ENCODE assay signal across 9 mouse cellular contexts in the genomic region with DNA sequence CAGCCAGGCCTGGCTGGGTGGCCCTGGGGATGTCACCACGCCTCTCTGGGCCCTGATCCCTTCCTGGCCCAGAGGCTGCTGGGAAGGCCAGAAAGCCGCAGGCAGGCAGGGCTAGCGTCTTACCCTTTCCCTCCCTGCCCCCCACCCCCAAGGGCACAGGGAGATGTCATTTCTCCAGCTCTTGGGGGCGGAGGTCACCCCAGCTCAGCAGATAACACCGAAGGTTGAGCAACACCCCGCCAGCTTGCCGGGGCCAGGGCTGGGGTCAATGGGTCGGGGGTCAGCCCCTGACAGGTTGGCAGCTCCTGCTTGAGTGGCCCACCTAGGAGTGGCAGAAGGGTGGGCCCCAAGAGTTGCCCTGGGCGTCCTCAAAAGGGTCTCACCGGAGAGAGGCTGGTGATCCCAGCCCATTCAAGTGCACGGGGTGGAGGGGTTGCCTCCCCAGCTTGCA. TPM values are rescaled to one million over a fixed set of nuclear protein-coding genes. Genes with fewer than 3 reads are reported as not detected.
DNase-seq lines count a peak whose midpoint lies in the region; ATAC-seq and TF ChIP-seq lines count a peak whose summit lies in the region.
"Had no signal": no experiment of that assay in that cellular context is flagged by ENCODE, and none has a peak within 500 bp of the region (broad histone marks: within the 10 kb centered on the region; RNA-seq: fewer than 3 reads in every experiment).

No protein-coding gene starts in this region.

- H3K79me2 ChIP-seq in liver, adult 2 months (ENCODE audit: control insufficient read depth, insufficient read depth, low read length), result peaks cover 13% of the 10 kb centered on the region

- H3K9ac ChIP-seq in kidney, embryonic 16.5 days (replicated peaks; ENCODE audit: low read length), result no peak overlapping the region
- no peak overlapping the region for H3K9ac ChIP-seq in kidney, embryonic 14.5 days (ENCODE audit: low read depth, low read length)
- peak overlapping the region; percentile 92 for H3K9ac ChIP-seq in liver, adult 2 months (ENCODE audit: low read depth, low read length)

- H3K4me1 ChIP-seq in kidney, embryonic 16.5 days (ENCODE audit: insufficient read depth, low read length), result peaks cover 19% of the 10 kb centered on the region
- peaks cover 9% of the 10 kb centered on the region; the same call in 1 of the 2 replicates for H3K4me1 ChIP-seq in kidney, embryonic 14.5 days (ENCODE audit: control insufficient read depth, insufficient read depth, low read length)
- peaks cover 4% of the 10 kb centered on the region; the same call in 1 of the 2 replicates for H3K4me1 ChIP-seq in liver, adult 2 months (ENCODE audit: control insufficient read depth, insufficient read depth, low read length)

- no peak overlapping the region for H3K4me3 ChIP-seq in kidney, embryonic 16.5 days (ENCODE audit: low read length)
- no peak overlapping the region for H3K4me3 ChIP-seq in kidney, embryonic 14.5 days (ENCODE audit: low read length)
- H3K4me3 ChIP-seq in liver, adult 2 months (ENCODE audit: insufficient read depth, low read depth, low read length), result peak overlapping the region; percentile 61

- 64% methylated on average over 11 of the region's 11 CpGs for WGBS in kidney, embryonic 16.5 days
- WGBS in kidney, embryonic 14.5 days, result 51% methylated on average over 11 of the region's 11 CpGs
- WGBS in liver, adult 2 months, result 22% methylated on average over 11 of the region's 11 CpGs

- H3K9me3 ChIP-seq in kidney, embryonic 16.5 days (ENCODE audit: low read length), result no peaks in the 10 kb centered on the region
- no peaks in the 10 kb centered on the region for H3K9me3 ChIP-seq in kidney, embryonic 14.5 days (ENCODE audit: control insufficient read depth, low read length)

- TF ChIP-seq CTCF in liver, adult 2 months (IDR thresholded peaks at IDR 0.05; ENCODE audit: low read depth, low read length), result 0 out of 2 replicates have a peak, but pooled peaks have one; percentile 2

- peak; percentile 77 for DNase-seq in 416B (ENCODE audit: low read depth)
- peak; percentile 62 to 72 for DNase-seq in adrenal gland, adult 18-20 months (ENCODE audit: low spot score in 2 of 2)
- DNase-seq in liver, adult 2 months (ENCODE audit: extremely low read depth, low read depth, low spot score), result peak; percentile 93
- DNase-seq in frontal cortex, postnatal 14 days (ENCODE audit: low spot score in 2 of 2), result no peak
- DNase-seq in layer of hippocampus, postnatal 10 days (ENCODE audit: low spot score in 2 of 2), result no peak
- DNase-seq in left cerebral cortex, adult 9 months (ENCODE audit: low spot score in 2 of 2), result no peak
- DNase-seq: cerebellum, adult 8-10 months had no signal

- no peak overlapping the region for H3K27ac ChIP-seq in kidney, embryonic 16.5 days (ENCODE audit: low read length)
- no peak overlapping the region for H3K27ac ChIP-seq in kidney, embryonic 14.5 days (ENCODE audit: low read depth, low read length)
- peak overlapping the region; percentile 94 for H3K27ac ChIP-seq in liver, adult 2 months (replicated peaks; ENCODE audit: insufficient read depth, low read depth, low read length)

- TF ChIP-seq POLR2A in liver, adult 2 months (IDR thresholded peaks at IDR 0.05; ENCODE audit: extremely low read depth, insufficient read depth, low read length), result no peak

- no peaks in the 10 kb centered on the region for H3K36me3 ChIP-seq in kidney, embryonic 16.5 days (ENCODE audit: insufficient read depth, low read length)
- no peaks in the 10 kb centered on the region for H3K36me3 ChIP-seq in kidney, embryonic 14.5 days (ENCODE audit: control insufficient read depth, insufficient read depth, low read length)
- peaks cover 2% of the 10 kb centered on the region; the same call in 1 of the 2 replicates for H3K36me3 ChIP-seq in liver, adult 2 months (ENCODE audit: control insufficient read depth, insufficient read depth, low read length)

- H3K27me3 ChIP-seq in kidney, embryonic 16.5 days (ENCODE audit: insufficient read depth, low read length), result 0 out of 2 replicates have a peak, but pooled peaks cover 3% of the 10 kb centered on the region
- peaks cover 7% of the 10 kb centered on the region; the same call in 1 of the 2 replicates for H3K27me3 ChIP-seq in kidney, embryonic 14.5 days (ENCODE audit: control insufficient read depth, insufficient read depth, low read length)
- H3K27me3 ChIP-seq in liver, adult 2 months (ENCODE audit: control insufficient read depth, insufficient read depth, low read length), result no peaks in the 10 kb centered on the region

- no peak overlapping the region for H3K4me2 ChIP-seq in kidney, embryonic 16.5 days (replicated peaks; ENCODE audit: low read depth, low read length)
- H3K4me2 ChIP-seq in kidney, embryonic 14.5 days (replicated peaks; ENCODE audit: low read depth, low read length), result no peak overlapping the region

- ATAC-seq in kidney, embryonic 16.5 days (ENCODE audit: low FRiP score, low TSS enrichment), result 0 out of 2 replicates have a peak, but pooled peaks have one; percentile 0
- no peak for ATAC-seq in kidney, embryonic 14.5 days (ENCODE audit: low FRiP score, low TSS enrichment)

RNA-seq across cellular contexts. Expression of a gene that starts 1.0 kb away (rescaled TPM):
- polyA plus RNA-seq in kidney, embryonic 16.5 days (2015; fragmentation: Nextera tagmentation; extraction: Ambion mirVana), result 0.34 and 0.45 TPM in 2 replicates
- polyA plus RNA-seq in kidney, embryonic 14.5 days (2014; fragmentation: Nextera tagmentation; extraction: Ambion mirVana), result 7.7 and 8.3 TPM in 2 replicates
- total RNA-seq in adrenal gland, adult 18-20 months (2021), result 100 to 1,000 TPM; 433 to 502 TPM
- total RNA-seq in liver, adult 2 months (2014; rRNA removed), result 125 and 147 TPM in 2 replicates
- polyA plus RNA-seq in liver, adult 2 months (2012; rRNA removed), result 200 and 210 TPM in 2 replicates
- total RNA-seq in layer of hippocampus, postnatal 10 days (2021), result 10 to 100 TPM; 12.2 to 13.6 TPM

RNA-seq across cellular contexts. Expression of a gene that starts 1.9 kb away (rescaled TPM):
- polyA plus RNA-seq in kidney, embryonic 16.5 days (2015; fragmentation: Nextera tagmentation; extraction: Ambion mirVana), result 54.9 and 58.8 TPM in 2 replicates
- 37.9 and 52.8 TPM in 2 replicates for polyA plus RNA-seq in kidney, embryonic 14.5 days (2014; fragmentation: Nextera tagmentation; extraction: Ambion mirVana)
- 10 to 100 TPM; 21.4 to 26.6 TPM for total RNA-seq in adrenal gland, adult 18-20 months (2021)
- total RNA-seq in liver, adult 2 months (2014; rRNA removed), result 4.8 and 5.8 TPM in 2 replicates
- 19.6 and 24.8 TPM in 2 replicates for polyA plus RNA-seq in liver, adult 2 months (2012; rRNA removed)
- 10 to 100 TPM; 55.6 to 55.9 TPM for total RNA-seq in layer of hippocampus, postnatal 10 days (2021)

RNA-seq across cellular contexts. Expression of a gene that starts 26.4 kb away (rescaled TPM):
- polyA plus RNA-seq in kidney, embryonic 16.5 days (2015; fragmentation: Nextera tagmentation; extraction: Ambion mirVana), result 1.3 and 6.1 TPM in 2 replicates
- 5.6 and 6.1 TPM in 2 replicates for polyA plus RNA-seq in kidney, embryonic 14.5 days (2014; fragmentation: Nextera tagmentation; extraction: Ambion mirVana)
- total RNA-seq in adrenal gland, adult 18-20 months (2021), result 10 to 100 TPM; 11.6 to 15.2 TPM
- total RNA-seq in liver, adult 2 months (2014; rRNA removed), result not detected in 2 replicates
- 10.6 and 10.8 TPM in 2 replicates for polyA plus RNA-seq in liver, adult 2 months (2012; rRNA removed)
- 10 to 100 TPM; 36.8 to 45.2 TPM for total RNA-seq in layer of hippocampus, postnatal 10 days (2021)

RNA-seq across cellular contexts. Expression of a gene that starts 55.8 kb away (rescaled TPM):
- 319 and 338 TPM in 2 replicates for polyA plus RNA-seq in kidney, embryonic 16.5 days (2015; fragmentation: Nextera tagmentation; extraction: Ambion mirVana)
- 212 and 283 TPM in 2 replicates for polyA plus RNA-seq in kidney, embryonic 14.5 days (2014; fragmentation: Nextera tagmentation; extraction: Ambion mirVana)
- total RNA-seq in adrenal gland, adult 18-20 months (2021), result 100 to 1,000 TPM; 184 to 195 TPM
- total RNA-seq in liver, adult 2 months (2014; rRNA removed), result 26.2 and 34.5 TPM in 2 replicates
- polyA plus RNA-seq in liver, adult 2 months (2012; rRNA removed), result 69.9 and 75.2 TPM in 2 replicates
- total RNA-seq in layer of hippocampus, postnatal 10 days (2021), result 100 to 1,000 TPM; 236 to 257 TPM

Comparison
In these comparisons a context has a peak if more than half of its experiments do, and no peak if none do; other contexts are left out.
1. DNase-seq: peak in 416B (single experiment), adrenal gland, adult 18-20 months (2 of 2) and liver, adult 2 months (single experiment); none in frontal cortex, postnatal 14 days (0 of 2), layer of hippocampus, postnatal 10 days (0 of 2) and left cerebral cortex, adult 9 months (0 of 2).
2. RNA of a gene that starts 26.4 kb away (total RNA-seq): 36.8 to 45.2 TPM in layer of hippocampus, postnatal 10 days and 11.6 to 15.2 TPM in adrenal gland, adult 18-20 months; not detected in liver, adult 2 months; every median in the first group is over 10 times any median in the second.